Mouse (Mus musculus) hindbrain, embryonic 10.5 days (tissue): ENCODE results near the gene Sema6b. TPM values are rescaled to one million over a fixed set of nuclear protein-coding genes. Genes with fewer than 3 reads are reported as not detected.

Source experiments
- DNase-seq: peaks from one replicate; pipeline ENCODE4 v3.0.0-alpha.2; 2017; ENCODE audit warnings: low spot score
- H3K27ac ChIP-seq: fragments of 300-500 bp; sonication (generic); 2 replicates; pipeline ENCODE4 v1.5.1; 2016; ENCODE audit warnings: mild to moderate bottlenecking, moderate library complexity
- H3K27me3 ChIP-seq: fragments of 300-500 bp; sonication (generic); 2 replicates; pipeline ENCODE4 v1.6.1; 2016; ENCODE audit warnings: mild to moderate bottlenecking; ENCODE audit not compliant: poor library complexity, insufficient read depth, severe bottlenecking
- H3K36me3 ChIP-seq: fragments of 300-500 bp; sonication (generic); 2 replicates; pipeline ENCODE4 v1.6.1; 2016; ENCODE audit warnings: mild to moderate bottlenecking, moderate library complexity
- H3K4me1 ChIP-seq: fragments of 300-500 bp; sonication (generic); replicated peaks from 2 replicates; pipeline ENCODE4 v1.6.1; 2016; ENCODE audit warnings: mild to moderate bottlenecking
- H3K4me3 ChIP-seq: fragments of 300-500 bp; sonication (generic); 2 replicates; pipeline ENCODE4 v1.5.1; 2016; ENCODE audit warnings: mild to moderate bottlenecking, moderate library complexity
- H3K9me3 ChIP-seq: fragments of 300-500 bp; sonication (generic); 2 replicates; pipeline ENCODE4 v1.6.1; 2016; ENCODE audit warnings: mild to moderate bottlenecking, moderate library complexity
- WGBS: fragments of 180-500 bp; shearing (Covaris S2); methylation state at CpG from one replicate; pipeline ENCODE4 v1.1.7; 2016; 5-methylcytosine and 5-hydroxymethylcytosine counted together
- polyA plus RNA-seq: library from polyadenylated mRNA; unstranded; fragments of >200 nt; fragmentation: Nextera tagmentation; extraction: Ambion mirVana; gene quantifications from 2 replicates; pipeline ENCODE4 v1.2.1, GENCODE M21; 2016

Gene Sema6b
- polyA plus RNA-seq, 1 experiment from 2014 or later, result 3.8 TPM

DNA sequence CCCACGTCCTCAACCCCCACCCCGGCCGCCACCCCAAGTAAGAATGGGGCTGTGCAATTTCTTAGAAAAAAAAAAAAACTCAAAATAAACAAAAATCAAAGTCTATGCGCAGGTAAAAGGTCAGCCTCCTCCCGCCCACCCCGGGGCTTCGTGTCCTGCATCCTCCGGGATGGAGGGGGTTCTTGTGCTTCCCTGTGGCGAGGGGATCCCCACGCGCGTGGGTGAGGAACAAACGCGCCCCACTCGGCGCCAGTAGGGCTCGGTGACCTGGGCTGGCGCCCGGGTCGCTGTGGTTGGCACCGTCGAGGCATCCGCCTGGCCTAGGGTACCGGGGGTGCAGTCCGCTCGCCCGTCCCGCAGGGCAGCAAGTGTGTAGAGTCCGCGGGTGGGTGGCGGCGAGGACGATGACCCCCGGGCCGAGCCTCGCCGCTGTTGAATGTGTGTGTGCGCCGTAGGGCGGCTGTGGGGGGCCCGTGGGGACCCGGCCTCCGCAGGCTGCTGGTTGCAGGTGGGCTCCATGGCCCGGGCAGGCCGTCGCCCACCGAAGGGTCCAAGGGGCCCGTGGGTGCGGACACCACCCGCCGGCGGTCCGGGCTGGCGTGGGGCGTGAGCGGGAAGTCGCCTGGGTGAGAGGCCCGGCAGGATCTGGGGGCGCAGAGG is 16.3 kb downstream of the Sema6b start:
- Histone ChIP-seq H3K27me3 (peaks cover 74% of the 10 kb centered on the region), H3K4me3 (peak overlapping the region; percentile 54), H3K4me1 (peaks cover 26% of the 10 kb centered on the region), H3K9me3 (peaks cover 19% of the 10 kb centered on the region), H3K27ac (peak overlapping the region; percentile 82), H3K36me3 (peaks cover 32% of the 10 kb centered on the region)
- DNase-seq, result no peak
- 42% methylated on average over 59 of the region's 59 CpGs for WGBS

DNA sequence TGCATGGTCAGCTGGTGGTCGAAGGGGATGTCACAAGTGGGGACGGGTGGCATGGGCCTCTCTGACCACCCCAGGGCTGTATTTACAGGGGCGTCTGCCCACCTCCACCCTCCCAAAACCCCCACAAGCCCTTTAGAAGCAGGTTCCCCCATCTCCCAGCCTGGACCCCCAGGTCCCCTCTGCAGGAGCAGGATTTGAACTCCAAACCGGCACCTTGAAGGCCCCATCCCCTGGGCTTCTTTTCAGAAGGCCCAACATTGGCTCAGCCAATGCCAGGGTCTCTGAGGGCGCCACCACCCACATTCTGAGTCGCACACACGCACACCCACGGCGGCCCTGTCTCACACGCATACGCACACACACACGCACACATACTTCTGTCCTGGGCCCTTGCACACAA is 17.0 kb downstream of the Sema6b start:
- H3K27ac ChIP-seq, result no peak overlapping the region
- H3K4me3 ChIP-seq, result peak overlapping the region; percentile 20; the same call in 1 of the 2 replicates
- peaks cover 19% of the 10 kb centered on the region for H3K9me3 ChIP-seq
- no peak for DNase-seq
- WGBS, result 88% methylated on average over 12 of the region's 12 CpGs
- peaks cover 29% of the 10 kb centered on the region for H3K36me3 ChIP-seq
- H3K27me3 ChIP-seq, result peaks cover 80% of the 10 kb centered on the region
- peaks cover 26% of the 10 kb centered on the region for H3K4me1 ChIP-seq

DNA sequence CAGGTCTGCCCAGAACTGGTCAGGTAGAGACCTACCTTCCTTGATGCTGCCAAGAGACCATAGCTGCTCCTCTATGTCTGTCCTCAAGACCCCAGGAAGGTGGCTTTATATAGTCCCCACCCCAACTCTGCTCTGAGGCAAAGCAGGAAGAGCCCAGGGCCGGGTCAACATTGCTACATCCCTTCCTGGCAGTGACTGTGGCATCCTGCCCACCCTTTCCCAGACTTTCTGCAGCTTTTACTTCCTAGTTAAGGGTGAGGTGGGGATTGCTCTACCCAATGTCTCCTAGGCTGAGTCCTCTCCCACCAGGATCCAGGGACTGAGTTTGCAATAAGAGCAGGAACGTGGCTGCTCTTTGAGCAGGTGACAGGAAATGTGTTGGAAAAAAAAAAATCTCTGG is 18.3 kb downstream of the Sema6b start, which contains the start of gene Lrg1:
Lrg1 (minus strand) TSS at position 176 of the 400 bp plus-strand sequence.
- H3K4me3 ChIP-seq, result no peak within 1 kb of the TSS; the same call in 1 of the 2 replicates
- H3K27me3 ChIP-seq, result peaks cover 92% of the 10 kb centered on the region
- H3K36me3 ChIP-seq, result peaks cover 16% of the 10 kb centered on the region
- peaks cover 19% of the 10 kb centered on the region for H3K9me3 ChIP-seq
- 66% methylated on average over 2 of the region's 2 CpGs for WGBS
- H3K4me1 ChIP-seq, result peaks cover 35% of the 10 kb centered on the region
- no peak for DNase-seq
- no peak within 1 kb of the TSS for H3K27ac ChIP-seq

DNA sequence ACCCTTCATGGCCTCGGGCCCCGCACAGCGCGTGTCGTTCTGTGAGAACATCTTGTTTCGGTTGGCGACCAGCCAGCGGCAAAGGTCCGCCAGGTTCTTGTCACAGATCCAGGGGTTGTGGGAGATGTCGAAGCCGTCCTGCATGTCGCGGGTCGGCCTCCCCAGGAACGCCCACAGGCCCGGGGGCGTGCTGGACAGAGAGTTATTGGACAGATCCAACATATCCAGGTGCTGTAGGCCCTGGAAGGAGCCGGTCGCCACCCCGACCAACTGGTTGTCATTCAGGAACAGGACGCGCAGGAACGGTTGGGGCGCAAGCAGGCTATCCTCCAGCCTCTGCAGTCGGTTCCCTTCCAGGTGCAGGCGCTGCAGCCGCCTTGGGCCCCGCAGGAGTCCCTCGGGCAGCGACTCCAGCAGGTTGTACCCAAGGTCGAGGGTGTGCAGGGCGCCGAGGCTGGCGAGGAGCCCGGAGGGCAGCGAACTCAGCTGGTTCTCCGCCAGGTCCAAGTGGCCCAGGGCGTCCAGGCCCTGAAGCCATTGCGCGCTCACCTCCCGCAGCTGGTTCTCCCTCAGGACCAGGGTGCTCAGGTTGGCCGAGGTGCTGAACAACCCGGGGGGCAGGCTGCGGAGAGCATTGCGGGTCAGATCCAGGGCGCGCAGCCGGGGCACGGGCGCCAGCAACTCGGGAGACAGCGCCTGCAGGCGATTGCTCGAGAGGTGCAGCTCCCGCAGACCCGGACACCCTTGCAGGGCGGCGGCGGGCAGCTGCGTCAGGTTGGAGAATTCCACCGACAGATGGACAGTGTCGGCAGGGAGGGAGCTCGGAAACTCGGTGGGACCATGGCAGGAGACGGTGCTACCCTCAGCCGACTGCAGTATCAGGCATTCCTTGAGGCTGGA is 19.9 kb downstream of the Sema6b start:
- WGBS, result 7% methylated on average over 66 of the region's 66 CpGs
- peaks cover 96% of the 10 kb centered on the region for H3K27me3 ChIP-seq
- no peak for DNase-seq
- no peak overlapping the region for H3K27ac ChIP-seq
- peaks cover 15% of the 10 kb centered on the region for H3K36me3 ChIP-seq
- H3K4me3 ChIP-seq, result peak overlapping the region; percentile 25; the same call in 1 of the 2 replicates
- peaks cover 38% of the 10 kb centered on the region for H3K4me1 ChIP-seq
- peaks cover 19% of the 10 kb centered on the region for H3K9me3 ChIP-seq

DNA sequence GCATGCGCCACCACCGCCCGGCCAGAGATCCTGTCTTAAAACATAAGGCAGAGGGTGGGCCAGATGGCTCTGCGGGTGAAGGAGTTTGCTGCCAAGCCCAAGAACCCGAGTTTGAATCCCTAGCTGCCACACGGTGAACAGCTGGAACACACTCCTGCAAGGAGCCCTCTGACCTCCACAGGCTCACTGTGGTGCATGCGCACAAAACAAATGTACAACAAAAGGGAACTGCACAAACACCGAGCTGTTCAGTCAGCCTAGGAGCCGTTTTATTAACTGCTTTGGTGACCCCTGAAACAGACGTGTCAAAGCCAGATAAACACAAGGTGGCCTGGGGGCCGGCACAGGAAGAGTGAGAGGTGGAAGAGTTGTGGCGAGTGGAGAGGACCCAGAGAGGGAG is 20.7 kb downstream of the Sema6b start:
- Histone ChIP-seq H3K27ac (no peak overlapping the region), H3K27me3 (peaks cover 92% of the 10 kb centered on the region), H3K4me1 (peaks cover 34% of the 10 kb centered on the region), H3K9me3 (peaks cover 19% of the 10 kb centered on the region), H3K4me3 (no peak overlapping the region), H3K36me3 (peaks cover 15% of the 10 kb centered on the region)
- DNase-seq, result no peak
- 44% methylated on average over 12 of the region's 12 CpGs for WGBS

DNA sequence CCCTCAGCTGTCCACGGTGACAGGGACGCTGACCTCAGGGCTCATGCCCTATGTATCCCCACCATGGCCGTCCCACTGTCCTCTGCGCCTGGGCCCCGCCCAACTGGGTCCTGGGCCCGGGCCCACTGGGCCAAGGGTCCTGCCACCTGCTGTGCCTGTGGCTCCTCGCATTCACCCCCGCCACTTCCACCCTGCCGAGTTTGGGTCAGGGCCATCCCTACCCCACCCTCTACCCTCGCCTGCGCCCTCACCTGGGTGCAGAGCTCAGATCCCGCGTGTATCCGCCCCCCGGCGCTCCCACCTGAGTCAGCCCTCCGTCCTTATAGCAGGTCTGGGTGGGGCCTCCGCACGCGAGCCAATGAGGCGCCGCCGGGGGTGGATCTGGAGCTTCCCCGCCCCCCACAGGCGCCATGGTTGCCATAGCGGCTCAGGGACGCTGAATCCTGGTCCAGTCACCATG is 22.9 kb downstream of the Sema6b start, which contains the start of gene Plin5:
Plin5 (minus strand) TSS at position 346 of the 460 bp plus-strand sequence.
- peaks cover 70% of the 10 kb centered on the region for H3K27me3 ChIP-seq
- WGBS, result 1% methylated on average over 27 of the region's 27 CpGs

DNA sequence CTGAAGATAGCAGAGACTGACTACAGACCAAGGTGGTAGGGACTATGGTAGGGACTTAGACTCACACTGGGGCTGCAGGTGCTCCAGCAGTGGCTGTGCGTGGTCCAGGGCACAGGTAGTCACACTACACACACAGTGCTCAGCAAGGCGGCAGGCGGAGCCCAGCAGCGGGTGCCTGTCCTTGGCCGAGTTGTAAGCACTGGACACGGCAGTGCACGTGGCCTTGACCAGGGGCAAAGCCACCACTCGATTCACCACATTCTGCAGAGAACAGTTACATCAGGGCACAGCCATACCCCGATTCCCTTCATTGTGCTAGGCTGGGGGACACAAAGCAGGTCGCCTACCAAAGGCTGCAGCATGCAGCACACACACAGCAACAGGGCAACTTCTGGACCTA is 23.9 kb downstream of the Sema6b start:
- DNase-seq, result no peak
- Histone ChIP-seq H3K27ac (no peak overlapping the region), H3K4me1 (peaks cover 33% of the 10 kb centered on the region), H3K9me3 (no peaks in the 10 kb centered on the region), H3K4me3 (no peak overlapping the region), H3K36me3 (no peaks in the 10 kb centered on the region), H3K27me3 (peaks cover 59% of the 10 kb centered on the region)
- WGBS, result 78% methylated on average over 10 of the region's 10 CpGs

More for the DNA sequence above, 22.9 kb downstream of the Sema6b start, which contains the start of gene Plin5:
- H3K4me1 ChIP-seq, result peaks cover 33% of the 10 kb centered on the region
- peak within 1 kb of the TSS; percentile 51 for H3K4me3 ChIP-seq
- H3K36me3 ChIP-seq, result no peaks in the 10 kb centered on the region
- H3K27ac ChIP-seq, result 0 out of 2 replicates have a peak within 1 kb of the TSS, but pooled peaks have one; percentile 50
- peak; percentile 64 for DNase-seq
- H3K9me3 ChIP-seq, result peaks cover 8% of the 10 kb centered on the region

DNA sequence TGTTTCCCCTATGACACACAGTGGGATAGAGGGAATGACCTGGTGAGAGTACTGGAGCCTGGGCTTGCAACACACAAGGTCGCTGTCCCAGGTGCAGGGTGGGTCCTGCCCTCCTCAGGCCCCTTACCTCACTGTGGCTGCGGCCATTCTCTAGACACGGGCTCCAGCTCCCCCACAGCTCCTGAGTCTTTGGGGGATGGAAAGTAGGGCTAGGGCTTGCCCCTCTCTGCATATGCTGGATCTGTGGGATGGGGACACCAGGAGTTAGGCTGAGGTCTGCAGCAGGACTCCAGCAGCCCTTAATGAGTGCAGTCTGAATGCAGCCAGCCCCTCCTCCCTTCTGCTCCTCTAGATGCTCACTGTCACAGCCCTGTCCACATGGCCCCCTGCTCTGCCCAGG is 27.4 kb downstream of the Sema6b start:
- peaks cover 27% of the 10 kb centered on the region for H3K27me3 ChIP-seq
- WGBS, result 63% methylated on average over 3 of the region's 3 CpGs
- no peak for DNase-seq
- H3K9me3 ChIP-seq, result no peaks in the 10 kb centered on the region
- H3K4me3 ChIP-seq, result no peak overlapping the region
- peaks cover 19% of the 10 kb centered on the region for H3K4me1 ChIP-seq
- H3K27ac ChIP-seq, result no peak overlapping the region
- H3K36me3 ChIP-seq, result peaks cover 11% of the 10 kb centered on the region

DNA sequence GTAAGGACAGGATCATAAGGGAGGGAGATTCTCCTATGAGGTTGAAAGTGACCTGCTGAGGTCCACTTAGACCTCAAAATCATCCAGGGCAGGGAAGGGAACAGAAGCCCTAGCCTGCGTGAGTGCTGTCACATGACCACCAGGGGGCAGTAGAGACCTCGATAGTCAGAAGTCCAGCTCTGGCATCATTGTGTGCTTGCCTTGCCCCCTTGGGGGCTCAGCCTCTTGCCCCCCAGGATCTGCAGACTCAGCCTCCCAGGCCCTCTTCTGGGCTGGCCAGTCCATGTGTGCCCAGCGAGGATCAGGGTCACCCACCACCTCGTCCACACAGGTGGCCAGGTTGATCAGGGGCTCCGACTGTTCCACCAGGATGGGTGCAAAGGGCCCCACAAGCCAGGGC is 28.3 kb downstream of the Sema6b start:
- peaks cover 11% of the 10 kb centered on the region for H3K4me1 ChIP-seq
- 49% methylated on average over 5 of the region's 5 CpGs for WGBS
- DNase-seq, result peak; percentile 74

DNA sequence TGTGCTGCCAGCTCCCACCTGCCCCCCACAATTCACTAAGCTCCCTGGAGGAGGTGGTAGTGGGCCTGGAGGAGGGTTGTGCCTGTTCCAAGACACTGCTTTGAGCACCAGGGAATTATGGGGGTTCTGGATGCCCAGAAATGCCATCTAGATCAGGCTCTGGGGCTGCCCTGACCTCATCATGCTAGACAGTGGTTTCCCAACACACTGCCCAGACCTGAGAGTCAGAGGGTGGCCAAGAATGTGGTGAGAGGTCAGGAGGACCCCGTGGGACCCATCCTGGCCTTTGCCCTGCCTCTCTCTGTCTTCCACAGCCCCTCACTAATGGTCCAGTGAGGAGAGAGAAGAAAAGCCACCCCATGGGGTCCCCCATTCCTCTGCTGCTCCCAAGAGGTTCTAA is 29.1 kb downstream of the Sema6b start:
- peaks cover 7% of the 10 kb centered on the region for H3K4me1 ChIP-seq
- no peak overlapping the region for H3K4me3 ChIP-seq
- H3K36me3 ChIP-seq, result peaks cover 15% of the 10 kb centered on the region
- 69% methylated on average over 1 of the region's 1 CpGs for WGBS
- H3K9me3 ChIP-seq, result no peaks in the 10 kb centered on the region
- DNase-seq, result no peak
- no peak overlapping the region for H3K27ac ChIP-seq
- peaks cover 10% of the 10 kb centered on the region for H3K27me3 ChIP-seq

More for the DNA sequence above, 28.3 kb downstream of the Sema6b start:
- H3K9me3 ChIP-seq, result no peaks in the 10 kb centered on the region
- peaks cover 14% of the 10 kb centered on the region for H3K36me3 ChIP-seq
- H3K4me3 ChIP-seq, result no peak overlapping the region
- H3K27me3 ChIP-seq, result peaks cover 18% of the 10 kb centered on the region
- no peak overlapping the region for H3K27ac ChIP-seq

DNA sequence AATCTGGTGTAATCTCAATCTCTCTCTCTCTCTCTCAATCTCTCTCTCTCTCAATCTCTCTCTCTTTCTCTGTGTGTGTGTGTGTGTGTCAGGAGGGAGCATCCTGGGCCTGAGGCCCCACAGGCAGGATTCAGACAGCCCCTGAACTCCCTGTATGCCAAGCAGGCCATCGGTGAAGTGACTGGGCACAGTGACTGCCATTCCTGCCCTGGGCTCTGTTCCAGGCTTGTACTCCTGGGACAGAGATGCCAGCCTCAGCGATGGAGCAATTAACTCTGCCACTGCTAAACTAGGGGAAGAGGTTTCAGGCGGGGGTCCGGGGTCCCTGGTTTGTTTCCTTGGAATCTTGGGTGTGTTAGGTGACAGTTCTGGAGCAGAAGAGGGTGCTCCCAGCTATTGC is 29.6 kb downstream of the Sema6b start:
- 75% methylated on average over 4 of the region's 4 CpGs for WGBS

DNA sequence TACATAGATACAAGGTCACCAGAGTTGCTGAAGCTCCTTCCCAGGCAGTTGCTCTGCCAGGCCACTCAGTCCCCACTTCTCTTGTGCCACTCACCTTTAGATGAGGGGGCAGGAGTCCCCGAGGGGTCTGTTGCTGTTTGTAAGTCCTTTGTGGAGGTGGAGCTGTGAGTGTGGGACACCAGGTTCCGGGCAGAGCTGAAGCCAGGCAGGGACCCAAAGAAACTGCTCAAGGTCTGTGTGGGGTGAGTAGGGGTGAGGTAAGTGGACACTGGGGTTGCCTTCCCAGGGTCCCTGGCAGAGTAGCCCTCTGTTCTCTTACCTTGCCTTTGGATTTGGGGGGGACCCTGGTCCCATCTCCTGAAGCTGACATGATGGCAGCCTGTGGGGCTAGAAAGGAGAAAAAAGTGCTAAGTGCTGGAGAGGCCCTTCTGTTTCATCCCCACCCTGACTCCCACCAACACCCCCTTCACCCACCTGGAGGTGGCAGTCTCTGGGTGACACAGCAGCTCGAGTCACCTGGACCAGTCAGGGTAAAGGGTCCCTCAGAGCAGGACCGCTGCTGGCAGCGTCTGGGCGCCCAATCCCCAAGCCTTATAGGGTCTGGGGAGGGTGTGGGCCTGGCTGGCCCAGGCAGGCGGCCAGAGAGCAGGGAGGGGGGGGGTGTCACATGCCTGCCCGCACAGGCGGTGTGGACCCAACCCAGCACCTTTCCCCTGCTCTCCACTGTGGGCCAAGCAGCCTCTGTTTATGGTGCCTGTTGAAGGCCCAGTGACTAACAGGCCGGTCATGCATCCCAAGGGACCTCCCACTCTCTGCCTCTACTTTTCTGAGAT is 30.7 kb downstream of the Sema6b start, which contains the start of gene Plin4:
Plin4 (minus strand) TSS at position 585 of the 833 bp plus-strand sequence.
- Histone ChIP-seq H3K27me3 (no peaks in the 10 kb centered on the region), H3K4me3 (no peak within 1 kb of the TSS), H3K9me3 (no peaks in the 10 kb centered on the region), H3K27ac (0 out of 2 replicates have a peak within 1 kb of the TSS, but pooled peaks have one; percentile 35), H3K4me1 (peaks cover 7% of the 10 kb centered on the region), H3K36me3 (peaks cover 15% of the 10 kb centered on the region)
- WGBS, result 55% methylated on average over 10 of the region's 10 CpGs
- DNase-seq, result no peak

More for the DNA sequence above, 29.6 kb downstream of the Sema6b start:
- no peak overlapping the region for H3K4me3 ChIP-seq
- H3K27ac ChIP-seq, result no peak overlapping the region
- no peak for DNase-seq
- H3K4me1 ChIP-seq, result peaks cover 7% of the 10 kb centered on the region
- peaks cover 15% of the 10 kb centered on the region for H3K36me3 ChIP-seq
- 0 out of 2 replicates have a peak, but pooled peaks cover 6% of the 10 kb centered on the region for H3K27me3 ChIP-seq
- no peaks in the 10 kb centered on the region for H3K9me3 ChIP-seq
